Mouse (Mus musculus) heart, postnatal 10 days (tissue): ENCODE data around the gene Gstt1. TPM values are rescaled to one million over a fixed set of nuclear protein-coding genes. Genes with fewer than 3 reads are reported as not detected.

Experiments
- DNase-seq, 2 experiments: peaks; one replicate each; pipeline ENCODE4 v3.0.0; 2021
- intact Hi-C: fragments of 180-260 bp; cut with DNase I; formaldehyde crosslinking; loops from one replicate; pipeline ENCODE4 v1.15.1; 2025
- total RNA-seq, 2 experiments: library from RNA; stranded (reverse); gene quantifications; 2 replicates each; pipeline ENCODE4 v1.2.3; 2021

Gstt1 gene
- total RNA-seq, 2 experiments from 2014 or later: 5.9 to 7.9 TPM

- DNase-seq: no peak
- intact Hi-C loops: no loop called here
These were observed 24.1 kb upstream of the Gstt1 start, which contains the start of gene Gstt4 for GRCm38 (mm10) chr10:75822443-75822842. TSS of gene Gstt4 (minus strand) at chr10:75822543.

- no peak for DNase-seq
- intact Hi-C loops: no loop called here
These were observed 21.5 kb upstream of the Gstt1 start for GRCm38 (mm10) chr10:75819882-75820281.

DNA sequence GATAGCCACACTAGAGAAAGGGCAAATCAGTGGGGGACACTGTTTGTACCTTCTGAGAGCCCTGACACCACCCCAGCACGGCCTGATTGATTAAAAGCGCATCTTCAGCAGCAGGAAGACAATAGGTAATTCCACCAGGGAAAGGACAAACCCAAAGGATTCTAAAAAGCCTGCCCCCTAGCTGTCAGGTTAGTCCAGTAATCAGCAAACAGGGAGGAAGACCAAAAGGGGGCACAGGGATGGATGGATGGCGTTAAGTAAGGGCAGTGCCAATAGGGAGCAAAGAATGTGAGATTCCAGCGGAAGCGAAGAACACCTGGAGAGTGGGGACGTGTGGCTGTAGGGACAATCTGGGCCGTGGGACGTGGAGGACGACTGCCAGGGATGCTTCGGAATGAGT lies 20.3 kb upstream of the Gstt1 start:
- intact Hi-C loops: no loop called here
- DNase-seq: no peak

DNA sequence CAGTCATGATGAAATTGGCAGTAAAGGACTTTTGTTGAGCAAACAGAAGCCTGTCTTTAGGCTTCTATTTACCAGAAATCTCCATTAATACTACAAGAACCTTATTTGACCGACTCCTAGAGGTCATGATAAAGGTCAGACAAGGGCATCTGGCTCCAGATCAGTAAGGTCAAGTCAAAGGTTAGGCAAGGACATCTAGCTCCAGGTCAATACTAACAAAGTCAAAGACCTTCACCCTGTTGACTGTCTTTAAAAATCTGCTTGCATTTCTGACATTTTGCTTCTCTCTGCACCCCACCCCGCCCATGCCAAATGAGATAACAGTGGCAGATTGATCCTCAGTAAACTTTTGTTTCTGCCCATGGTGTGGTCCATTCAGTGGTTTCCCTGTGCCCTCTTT lies 5.8 kb upstream of the Gstt1 start:
- no peak for DNase-seq
- intact Hi-C loops: no loop called here

GRCm38 (mm10) chr10:75797619-75798175 lies 687 bp downstream of the Gstt1 start:
- peak; percentile 57 to 64 for DNase-seq
- intact Hi-C loops: no loop called here

GRCm38 (mm10) chr10:75796731-75797516 lies 1.5 kb downstream of the Gstt1 start:
- intact Hi-C loops: no loop called here
- no peak for DNase-seq

DNA sequence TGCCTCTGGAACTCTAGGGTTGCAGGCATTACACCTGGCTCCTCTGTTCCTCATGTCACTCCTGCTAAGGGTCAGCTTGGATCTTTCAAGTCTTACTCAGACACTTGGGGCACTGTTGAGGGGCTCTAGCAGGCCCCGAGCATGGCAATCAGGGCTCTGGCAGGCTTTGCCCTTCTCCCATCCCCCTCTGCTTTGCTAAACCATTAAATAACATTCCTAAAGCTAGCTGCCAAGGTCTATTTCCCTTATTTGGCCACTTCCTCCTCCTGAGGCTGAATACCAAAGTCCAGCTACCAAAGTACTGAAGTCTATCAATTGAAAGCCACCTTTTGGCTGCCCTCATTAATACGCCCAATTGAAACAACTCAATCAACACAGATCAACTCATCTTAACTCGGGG lies 3.5 kb downstream of the Gstt1 start:
- DNase-seq: no peak
- intact Hi-C loops: no loop called here

GRCm38 (mm10) chr10:75790773-75791172 lies 7.6 kb downstream of the Gstt1 start:
- intact Hi-C loops: no loop called here
- no peak for DNase-seq

DNA sequence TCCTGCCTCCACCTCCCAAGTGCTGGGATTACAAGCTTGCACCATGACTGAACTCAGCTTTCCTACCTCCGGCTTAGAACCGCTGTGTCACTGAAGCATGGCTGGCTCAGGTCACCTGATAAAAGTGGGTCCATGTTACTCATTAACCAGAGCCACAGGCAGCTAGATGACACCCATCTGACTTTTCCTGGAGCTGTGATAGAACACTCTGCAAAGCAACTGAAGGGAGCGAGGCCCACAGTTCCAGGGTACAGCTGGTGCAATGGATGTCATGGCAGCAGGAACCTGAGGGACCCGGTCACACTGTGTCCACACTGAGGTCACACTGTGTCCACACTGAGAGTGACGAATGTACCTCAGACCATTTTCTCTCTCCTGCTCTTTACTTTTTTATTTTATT lies 8.5 kb downstream of the Gstt1 start:
- intact Hi-C loops: no loop called here
- no peak for DNase-seq

- intact Hi-C loops: no loop called here
- DNase-seq: no peak
These were observed 9.2 kb downstream of the Gstt1 start for GRCm38 (mm10) chr10:75789081-75789735.

- no peak for DNase-seq
- intact Hi-C loops: no loop called here
These were observed 10.1 kb downstream of the Gstt1 start for GRCm38 (mm10) chr10:75788277-75788676.

DNA sequence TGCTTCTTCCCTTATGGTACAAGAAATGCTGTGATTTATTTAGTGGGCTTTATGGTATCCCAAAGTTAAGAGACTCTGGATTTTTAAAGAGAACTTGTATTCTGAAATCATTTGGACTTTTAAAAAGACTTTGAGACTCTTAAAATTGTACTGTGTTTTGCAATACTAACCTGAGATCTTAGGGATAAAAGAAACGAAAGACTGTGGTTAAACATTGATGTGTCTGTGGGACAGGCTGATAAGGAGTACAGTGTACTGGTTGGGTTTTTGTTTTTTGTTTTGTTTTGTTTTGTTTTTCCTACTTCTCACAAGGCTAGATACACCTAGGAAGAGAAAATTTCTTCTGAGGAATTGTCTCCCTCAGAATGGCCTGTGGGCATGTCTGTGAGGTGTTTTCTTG lies 12.9 kb downstream of the Gstt1 start:
- intact Hi-C loops: no loop called here
- DNase-seq: no peak

- intact Hi-C loops: no loop called here
- DNase-seq: peak; percentile 63 to 69
These were observed 17.4 kb downstream of the Gstt1 start, which contains the start of the genes Gm20441 and Gstt3 for GRCm38 (mm10) chr10:75780769-75781578. TSS of gene Gm20441 (minus strand) at chr10:75780954. TSS of gene Gstt3 (minus strand) at chr10:75781414.

DNA sequence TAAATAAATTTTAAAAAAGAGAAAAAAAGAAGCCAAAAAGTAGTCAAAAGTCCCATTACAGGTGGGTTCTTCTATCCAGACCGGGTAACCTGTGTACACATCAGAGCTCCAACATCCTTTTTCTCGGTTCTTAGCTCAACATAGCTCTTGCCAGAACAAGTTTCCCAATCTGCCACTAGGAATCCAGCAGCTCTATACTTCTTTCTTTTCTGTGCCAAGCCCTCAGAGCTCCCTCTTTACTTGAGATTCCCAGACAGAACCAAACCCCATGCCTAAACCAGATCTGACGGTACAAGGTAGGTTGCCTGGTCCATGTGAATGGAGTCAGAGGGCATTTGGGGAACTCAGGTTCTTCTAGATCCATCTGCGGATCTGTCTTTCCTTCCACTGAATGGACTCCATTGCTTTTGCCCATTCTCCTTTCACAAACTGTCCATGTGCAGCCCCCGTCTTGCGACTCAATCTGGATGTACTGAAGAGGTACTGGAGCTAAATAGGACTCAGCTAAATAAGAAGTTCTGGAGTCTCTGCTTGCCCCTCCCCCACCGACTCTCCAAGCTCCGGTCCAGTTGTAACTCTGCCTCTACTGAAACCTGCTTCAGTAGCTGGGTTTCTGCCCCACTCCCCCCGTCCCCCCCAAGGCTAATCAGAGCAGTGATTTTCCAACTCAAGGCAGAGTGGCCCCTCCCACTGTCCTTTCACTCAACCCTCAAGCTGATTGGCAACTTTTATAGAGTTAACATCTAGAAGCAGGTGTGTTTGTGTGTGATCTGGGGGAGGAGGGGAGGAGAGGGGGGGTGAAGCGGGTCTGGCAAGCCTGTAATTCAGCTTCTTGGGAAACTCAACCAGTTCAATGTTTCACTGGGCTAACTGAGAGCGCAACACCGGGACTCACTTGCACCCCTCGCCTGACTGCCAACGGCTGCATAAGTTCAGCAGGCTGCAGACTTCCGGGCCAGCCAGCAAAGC lies 18.9 kb downstream of the Gstt1 start:
- no peak for DNase-seq
- intact Hi-C loops: no loop called here

DNA sequence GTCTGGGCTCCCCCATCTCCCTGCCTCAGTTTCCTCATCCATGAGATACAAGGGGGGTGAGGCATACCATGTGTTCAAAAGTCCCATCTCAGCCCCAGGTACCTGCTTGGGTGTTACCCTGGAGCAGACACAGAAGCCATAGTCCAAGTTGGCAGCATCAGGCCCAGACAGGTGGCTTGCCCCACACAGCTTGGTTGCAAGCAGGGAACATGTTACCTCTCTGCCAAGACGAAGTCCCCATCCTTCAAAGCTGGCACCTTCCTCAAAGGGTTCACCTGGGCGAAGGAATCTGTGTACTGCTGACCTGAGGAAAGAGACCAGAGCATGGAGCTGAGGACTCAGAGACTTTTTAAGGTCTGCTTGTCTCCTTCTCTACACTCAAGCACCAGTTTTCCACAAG lies 20.5 kb downstream of the Gstt1 start:
- DNase-seq: no peak
- intact Hi-C loops: no loop called here

DNA sequence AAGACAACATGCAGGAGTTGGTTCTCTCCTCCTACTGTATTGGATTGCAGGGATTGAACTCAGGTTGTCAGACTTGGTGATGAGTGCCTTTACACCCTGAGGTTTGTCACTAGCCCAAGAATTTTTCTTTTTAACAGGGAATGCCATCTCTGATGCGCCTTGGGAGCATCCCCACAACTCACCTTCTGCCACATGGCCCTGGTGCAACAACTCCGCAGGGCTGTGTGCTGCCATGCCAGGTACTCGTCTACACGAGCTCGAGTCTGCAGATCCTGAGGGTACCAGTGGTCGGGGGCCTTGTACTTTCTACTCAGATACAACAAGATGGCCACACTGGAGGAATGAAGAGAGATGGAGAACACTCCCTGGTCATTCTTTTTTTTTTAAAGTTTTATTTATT lies 21.8 kb downstream of the Gstt1 start:
- intact Hi-C loops: no loop called here
- no peak for DNase-seq

GRCm38 (mm10) chr10:75774587-75774986 lies 23.8 kb downstream of the Gstt1 start:
- DNase-seq: no peak
- intact Hi-C loops: no loop called here

- intact Hi-C loops: no loop called here
- no peak for DNase-seq
These were observed 24.3 kb downstream of the Gstt1 start for GRCm38 (mm10) chr10:75774102-75774501.

- intact Hi-C loops: loop anchor here (2.0 kb wide), 1 partner anchor 62 kb away; no protein-coding TSS in a partner anchor
- peak; percentile 82 to 85 for DNase-seq
These were observed 25.4 kb downstream of the Gstt1 start, which contains the start of gene Ddt for GRCm38 (mm10) chr10:75772795-75773664. TSS of gene Ddt (minus strand) at chr10:75773414.
